Mouse (Mus musculus) liver, adult 2 months (tissue): ENCODE measurements around the gene Mrpl54. TPM values are rescaled to one million over a fixed set of nuclear protein-coding genes. Genes with fewer than 3 reads are reported as not detected.
A peak's percentile ranks its signal among the peaks of the same experiment; 100 is the strongest.

Experiments
- DNase-seq: peaks from one replicate; pipeline ENCODE4 v3.0.0-alpha.2; 2011; ENCODE audit warnings: low read depth, low spot score; ENCODE audit errors: extremely low read depth
- H3K27ac ChIP-seq: fragments of 200-500 bp; replicated peaks from 2 replicates; pipeline ENCODE4 v1.5.1; 2012; ENCODE audit warnings: low read depth, mild to moderate bottlenecking, control low read depth, inconsistent platforms, low read length; ENCODE audit not compliant: insufficient read depth
- H3K27me3 ChIP-seq: fragments of 200-500 bp; 2 replicates; pipeline ENCODE4 v1.6.1; 2012; ENCODE audit warnings: mild to moderate bottlenecking, moderate library complexity, low read length, inconsistent platforms; ENCODE audit not compliant: control insufficient read depth, insufficient read depth
- H3K36me3 ChIP-seq: fragments of 200-500 bp; 2 replicates; pipeline ENCODE4 v1.6.1; 2012; ENCODE audit warnings: low read length, inconsistent platforms; ENCODE audit not compliant: control insufficient read depth, insufficient read depth
- H3K4me1 ChIP-seq: fragments of 200-500 bp; 2 replicates; pipeline ENCODE4 v1.6.1; 2011; ENCODE audit warnings: low read length; ENCODE audit not compliant: control insufficient read depth, insufficient read depth
- H3K4me3 ChIP-seq: fragments of 200-500 bp; 2 replicates; pipeline ENCODE4 v1.5.1; 2011; ENCODE audit warnings: low read depth, mild to moderate bottlenecking, control low read depth, low read length, moderate library complexity; ENCODE audit not compliant: insufficient read depth
- H3K79me2 ChIP-seq: fragments of 200-500 bp; 2 replicates; pipeline ENCODE4 v1.6.1; 2012; ENCODE audit warnings: inconsistent platforms, mild to moderate bottlenecking, low read length, moderate library complexity; ENCODE audit not compliant: control insufficient read depth, insufficient read depth
- H3K9ac ChIP-seq: fragments of 200-500 bp; 2 replicates; pipeline ENCODE4 v1.6.1; 2012; ENCODE audit warnings: low read depth, mild to moderate bottlenecking, control low read depth, inconsistent platforms, low read length
- CTCF ChIP-seq: fragments of 200-500 bp; IDR thresholded peaks from 2 replicates; pipeline ENCODE4 v1.5.1; 2011; ENCODE audit warnings: low read depth, low read length, control low read depth
- POLR2A ChIP-seq: fragments of 200-500 bp; IDR thresholded peaks from 2 replicates; pipeline ENCODE4 v1.6.1; 2011; ENCODE audit warnings: low read length, control low read depth; ENCODE audit not compliant: insufficient read depth; ENCODE audit errors: extremely low read depth
- WGBS: fragments of 180-500 bp; shearing (Covaris S2); methylation state at CpG from one replicate; pipeline ENCODE4 v1.1.7; 2018; 5-methylcytosine and 5-hydroxymethylcytosine counted together
- polyA plus RNA-seq: library from polyadenylated mRNA; depleted of rRNA; stranded (reverse); fragments of >200 nt; gene quantifications from 2 replicates; pipeline ENCODE4 v1.2.3, GENCODE M21; 2012
- total RNA-seq: library from RNA; depleted of rRNA; stranded (reverse); fragments of >200 nt; gene quantifications from 2 replicates; pipeline ENCODE4 v1.2.3, GENCODE M21; 2014

Mrpl54 gene
- total and polyA plus RNA-seq, 2 experiments: 65.9 to 66.6 TPM

- Histone ChIP-seq H3K9ac (peak within 1 kb of the TSS; percentile 89), H3K27me3 (no peaks in the 10 kb centered on the region), H3K79me2 (peaks cover 51% of the 10 kb centered on the region), H3K4me3 (peak within 1 kb of the TSS; percentile 76), H3K4me1 (peaks cover 30% of the 10 kb centered on the region), H3K36me3 (no peaks in the 10 kb centered on the region), H3K27ac (peak within 1 kb of the TSS; percentile 58)
- WGBS: under 1% methylated on average over 80 of the region's 80 CpGs
- TF ChIP-seq POLR2A (peak; percentile 71; the same call in 1 of the 2 replicates), CTCF (peak; percentile 81)
- peak; percentile 98 for DNase-seq
Observed at GRCm38 (mm10) chr10:81292554-81293333, 26.0 kb upstream of the Mrpl54 start, which contains the start of gene Pip5k1c. Pip5k1c (plus strand) TSS chr10:81292963.

- peak within 1 kb of the TSS; percentile 59 for H3K9ac ChIP-seq
- peak within 1 kb of the TSS; percentile 67 for H3K4me3 ChIP-seq
- peak within 1 kb of the TSS; percentile 85 for H3K27ac ChIP-seq
- H3K79me2 ChIP-seq: peaks cover 43% of the 10 kb centered on the region
- WGBS: 62% methylated on average over 9 of the region's 9 CpGs
- H3K36me3 ChIP-seq: no peaks in the 10 kb centered on the region
- peaks cover 29% of the 10 kb centered on the region for H3K4me1 ChIP-seq
- no peaks in the 10 kb centered on the region for H3K27me3 ChIP-seq
- DNase-seq: no peak
- TF ChIP-seq CTCF (no peak), POLR2A (no peak)
Observed at GRCm38 (mm10) chr10:81291511-81292104, 24.9 kb upstream of the Mrpl54 start, which contains the start of gene Tjp3. Tjp3 (minus strand) TSS chr10:81291581.

- Histone ChIP-seq H3K4me3 (peak overlapping the region; percentile 67), H3K27me3 (no peaks in the 10 kb centered on the region), H3K27ac (peak overlapping the region; percentile 85), H3K36me3 (no peaks in the 10 kb centered on the region), H3K79me2 (peaks cover 39% of the 10 kb centered on the region), H3K9ac (peak overlapping the region; percentile 59), H3K4me1 (peaks cover 34% of the 10 kb centered on the region)
- peak; percentile 78 for DNase-seq
- WGBS: 21% methylated on average over 24 of the region's 24 CpGs
- TF ChIP-seq CTCF: no peak
- 0 out of 2 replicates have a peak, but pooled peaks have one; percentile 45 for TF ChIP-seq POLR2A
Observed at GRCm38 (mm10) chr10:81290698-81291460, 24.1 kb upstream of the Mrpl54 start.

GRCm38 (mm10) chr10:81289811-81290210, 23.1 kb upstream of the Mrpl54 start:
- peak; percentile 89 for DNase-seq
- WGBS: 18% methylated on average over 14 of the region's 14 CpGs
- no peaks in the 10 kb centered on the region for H3K36me3 ChIP-seq
- peaks cover 31% of the 10 kb centered on the region for H3K4me1 ChIP-seq
- TF ChIP-seq POLR2A (no peak), CTCF (no peak)
- H3K4me3 ChIP-seq: peak overlapping the region; percentile 67; the same call in 1 of the 2 replicates
- H3K27me3 ChIP-seq: no peaks in the 10 kb centered on the region
- peaks cover 37% of the 10 kb centered on the region; the same call in 1 of the 2 replicates for H3K79me2 ChIP-seq
- peak overlapping the region; percentile 85 for H3K27ac ChIP-seq
- 0 out of 2 replicates have a peak overlapping the region, but pooled peaks have one; percentile 12 for H3K9ac ChIP-seq

- peak; percentile 66 for DNase-seq
- peaks cover 31% of the 10 kb centered on the region; the same call in 1 of the 2 replicates for H3K79me2 ChIP-seq
- H3K27me3 ChIP-seq: no peaks in the 10 kb centered on the region
- under 1% methylated on average over 7 of the region's 7 CpGs for WGBS
- TF ChIP-seq POLR2A (no peak), CTCF (peak; percentile 95)
- no peaks in the 10 kb centered on the region for H3K36me3 ChIP-seq
- peak overlapping the region; percentile 57 for H3K27ac ChIP-seq
- peaks cover 31% of the 10 kb centered on the region for H3K4me1 ChIP-seq
- H3K9ac ChIP-seq: peak overlapping the region; percentile 7; the same call in 1 of the 2 replicates
- H3K4me3 ChIP-seq: peak overlapping the region; percentile 11; the same call in 1 of the 2 replicates
Observed at GRCm38 (mm10) chr10:81289278-81289677, 22.5 kb upstream of the Mrpl54 start.
